Mouse (Mus musculus) adrenal gland, postnatal 4 days (tissue): ENCODE data around the gene Olfr392. TPM values are rescaled to one million over a fixed set of nuclear protein-coding genes. Genes with fewer than 3 reads are reported as not detected.

Experiments
- DNase-seq, 2 experiments: peaks; one replicate each; pipeline ENCODE4 v3.0.0; 2021 to 2022; ENCODE audit warnings: low spot score in 2 of 2, mixed read lengths in 2 of 2
- long read RNA-seq, 2 experiments: library from polyadenylated mRNA; stranded (forward); transcript quantifications; one replicate each; pipeline ENCODE4 v2.0.0; 2021
- total RNA-seq, 2 experiments: library from RNA; stranded (reverse); gene quantifications; 2 replicates each; pipeline ENCODE4 v1.2.3; 2021

The Olfr392 gene
- not detected for total RNA-seq
- long read RNA-seq, experiment 1, result 0 reads
- long read RNA-seq, experiment 2, result 0 reads

- no peak for DNase-seq
These were observed at the start of gene Olfr392 for GRCm38 (mm10) chr11:73816949-73817348. Gene Olfr392, minus strand, starts transcription at chr11:73817049.

- no peak for DNase-seq
These were observed 34.5 kb upstream of the Olfr392 start, which contains the start of gene Olfr393 for GRCm38 (mm10) chr11:73851354-73851753. Gene Olfr393, minus strand, starts transcription at chr11:73851454.

GRCm38 (mm10) chr11:73802952-73803351 is 13.9 kb downstream of the Olfr392 start, which contains the start of gene Olfr391-ps:
Gene Olfr391-ps, minus strand, starts transcription at chr11:73803052.
- no peak for DNase-seq

- no peak for DNase-seq
These were observed 34.2 kb downstream of the Olfr392 start, which contains the start of gene Olfr390 for GRCm38 (mm10) chr11:73782664-73783063. Gene Olfr390, plus strand, starts transcription at chr11:73782964.

- DNase-seq, result no peak
These were observed 36.2 kb downstream of the Olfr392 start, which contains the start of gene Olfr389 for GRCm38 (mm10) chr11:73780613-73781012. Gene Olfr389, minus strand, starts transcription at chr11:73780713.

Other genes with a start within 250 kb of the Olfr392 start
- not detected for gene Olfr385, start 224.0 kb downstream of the Olfr392 start, total RNA-seq
- gene Olfr384, start 218.5 kb downstream of the Olfr392 start, total RNA-seq, result not detected
- gene Zfp735, start 128.3 kb downstream of the Olfr392 start, total RNA-seq, result not detected
- gene Olfr389, start 36.3 kb downstream of the Olfr392 start, total RNA-seq, result not detected
- gene Olfr390, start 34.1 kb downstream of the Olfr392 start, total RNA-seq, result not detected
- gene Olfr391-ps, start 14.0 kb downstream of the Olfr392 start, total RNA-seq, result not detected
- gene Olfr393, start 34.4 kb upstream of the Olfr392 start, total RNA-seq, result not detected
- not detected for gene Olfr394, start 73.7 kb upstream of the Olfr392 start, total RNA-seq
- gene Olfr395, start 92.2 kb upstream of the Olfr392 start, total RNA-seq, result not detected
- gene Olfr23, start 119.6 kb upstream of the Olfr392 start, total RNA-seq, result not detected
- not detected for gene Olfr397, start 143.8 kb upstream of the Olfr392 start, total RNA-seq
- not detected for gene Olfr398, start 173.4 kb upstream of the Olfr392 start, total RNA-seq
- not detected for gene Olfr139, start 239.5 kb upstream of the Olfr392 start, total RNA-seq
- gene Olfr399, start 239.6 kb upstream of the Olfr392 start, total RNA-seq, result not detected